Comparison of ENCODE assay signal across 22 mouse cellular contexts in the genomic region with DNA sequence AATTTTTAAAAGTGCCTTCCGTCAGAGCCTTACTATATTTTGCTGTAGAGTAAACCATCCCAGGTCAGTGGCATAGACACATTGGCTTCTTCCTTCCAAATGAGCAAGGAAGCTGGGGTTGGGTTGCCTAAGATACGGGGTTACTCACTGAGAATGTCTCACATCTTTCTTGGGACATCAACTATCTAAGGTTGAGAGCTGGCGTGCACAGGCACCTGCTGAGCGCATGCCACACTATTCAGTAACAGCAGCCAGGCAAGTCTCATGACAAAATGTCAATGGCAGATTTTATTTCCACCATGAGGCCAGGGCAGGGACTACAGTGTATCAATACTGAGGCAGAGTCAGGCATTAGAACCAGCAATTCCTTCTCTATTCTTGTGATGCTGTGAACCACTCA.
DNase-seq lines count a peak whose midpoint lies in the region; ATAC-seq and TF ChIP-seq lines count a peak whose summit lies in the region.
"Had no signal": no experiment of that assay in that cellular context is flagged by ENCODE, and none has a peak within 500 bp of the region (broad histone marks: within the 10 kb centered on the region; RNA-seq: fewer than 3 reads in every experiment).

No protein-coding gene starts in this region.

- H3K9ac ChIP-seq in heart, embryonic 12.5 days: no peak overlapping the region
- H3K9ac ChIP-seq in midbrain, embryonic 11.5 days (ENCODE audit: low read length): no peak overlapping the region
- no peak overlapping the region for H3K9ac ChIP-seq in midbrain, embryonic 16.5 days (ENCODE audit: low read depth, low read length)
- no peak overlapping the region for H3K9ac ChIP-seq in ES-E14 (ENCODE audit: insufficient read depth, low read depth, low read length, poor library complexity, severe bottlenecking)

- DNase-seq in heart, adult 11 months: peak; percentile 61
- peak; percentile 64 for DNase-seq in midbrain, embryonic 11.5 days (ENCODE audit: low spot score, missing footprints)
- DNase-seq in ES-E14 (ENCODE audit: low read depth, low spot score): no peak
- DNase-seq in retina, postnatal 1 day: no peak
- DNase-seq: adrenal gland, adult 2 months; adrenal gland, adult 8-10 months; adrenal gland, postnatal 10 days; adrenal gland, postnatal 14 days; adrenal gland, postnatal 25 days; adrenal gland, postnatal 36 days; B cell, adult 2 months; cerebellum, adult 11 months; cerebellum, adult 11-12 months; cerebellum, adult 18-20 months; cerebellum, adult 2 months had no signal

- no peaks in the 10 kb centered on the region for H3K9me3 ChIP-seq in heart, embryonic 12.5 days (replicated peaks)
- no peaks in the 10 kb centered on the region for H3K9me3 ChIP-seq in midbrain, embryonic 11.5 days (ENCODE audit: control insufficient read depth, low read length)
- H3K9me3 ChIP-seq in midbrain, embryonic 16.5 days (replicated peaks; ENCODE audit: control insufficient read depth, low read length, poor library complexity, severe bottlenecking): no peaks in the 10 kb centered on the region
- no peaks in the 10 kb centered on the region for H3K9me3 ChIP-seq in ES-E14 (ENCODE audit: control insufficient read depth, insufficient read depth, low read depth, low read length)
- H3K9me3 ChIP-seq: G1E had no signal

- H3K27ac ChIP-seq in heart, embryonic 12.5 days (ENCODE audit: poor library complexity, severe bottlenecking): no peak overlapping the region
- H3K27ac ChIP-seq in midbrain, embryonic 11.5 days (ENCODE audit: low read depth, low read length): no peak overlapping the region
- H3K27ac ChIP-seq in midbrain, embryonic 16.5 days (ENCODE audit: low read length): no peak overlapping the region
- H3K27ac ChIP-seq in ES-E14 (ENCODE audit: insufficient read depth, low read depth, low read length, poor library complexity, severe bottlenecking): 0 out of 2 replicates have a peak overlapping the region, but pooled peaks have one; percentile 19

- no peaks in the 10 kb centered on the region for H3K27me3 ChIP-seq in heart, embryonic 12.5 days (replicated peaks)
- no peaks in the 10 kb centered on the region for H3K27me3 ChIP-seq in midbrain, embryonic 11.5 days (ENCODE audit: control insufficient read depth, insufficient read depth, low read length)
- H3K27me3 ChIP-seq in midbrain, embryonic 16.5 days (ENCODE audit: control insufficient read depth, insufficient read depth, low read depth, low read length): no peaks in the 10 kb centered on the region
- H3K27me3 ChIP-seq: CH12.LX, Patski had no signal

- H3K4me3 ChIP-seq in heart, embryonic 12.5 days: no peak overlapping the region
- no peak overlapping the region for H3K4me3 ChIP-seq in midbrain, embryonic 11.5 days (ENCODE audit: low read depth, low read length)
- no peak overlapping the region for H3K4me3 ChIP-seq in midbrain, embryonic 16.5 days (ENCODE audit: low read depth, low read length)
- H3K4me3 ChIP-seq in ES-E14 (ENCODE audit: insufficient read depth in 1 of 2, low read depth in 1 of 2, low read length in 2 of 2, poor library complexity in 1 of 2, severe bottlenecking in 1 of 2): no peak overlapping the region

- in situ Hi-C loops in ES-E14 (cut with MboI; ENCODE audit: low sequenced_read_pairs in 2 of 2, unreplicated experiment in 2 of 2): no loop called here

- no peaks in the 10 kb centered on the region for H3K4me1 ChIP-seq in heart, embryonic 12.5 days (replicated peaks)
- H3K4me1 ChIP-seq in midbrain, embryonic 11.5 days (ENCODE audit: control insufficient read depth, insufficient read depth, low read length): no peaks in the 10 kb centered on the region
- H3K4me1 ChIP-seq in midbrain, embryonic 16.5 days (ENCODE audit: control insufficient read depth, insufficient read depth, low read length): no peaks in the 10 kb centered on the region
- H3K4me1 ChIP-seq in ES-E14 (ENCODE audit: control insufficient read depth in 2 of 2, insufficient read depth in 2 of 2, low read length in 2 of 2, poor library complexity in 1 of 2): no peaks in the 10 kb centered on the region

- no peak overlapping the region for H3K4me2 ChIP-seq in heart, embryonic 12.5 days
- H3K4me2 ChIP-seq in midbrain, embryonic 11.5 days: no peak overlapping the region
- no peak overlapping the region for H3K4me2 ChIP-seq in midbrain, embryonic 16.5 days (ENCODE audit: low read length)

- no peak for ATAC-seq in heart, embryonic 12.5 days (ENCODE audit: insufficient number of reproducible peaks, low FRiP score)
- no peak for ATAC-seq in midbrain, embryonic 11.5 days (ENCODE audit: low FRiP score)
- no peak for ATAC-seq in midbrain, embryonic 16.5 days
- ATAC-seq: activated CD4-positive, CD25-positive, alpha-beta regulatory T cell, adult 4 months; CD4-positive, CD25-positive, alpha-beta regulatory T cell, adult 4 months; Patski had no signal

- WGBS in heart, embryonic 12.5 days: 82% methylated on average over 4 of the region's 4 CpGs
- WGBS in midbrain, embryonic 11.5 days: 87% methylated on average over 4 of the region's 4 CpGs
- 88% methylated on average over 4 of the region's 4 CpGs for WGBS in midbrain, embryonic 16.5 days

- no peaks in the 10 kb centered on the region for H3K36me3 ChIP-seq in heart, embryonic 12.5 days
- H3K36me3 ChIP-seq in midbrain, embryonic 11.5 days (ENCODE audit: control insufficient read depth, insufficient read depth, low read length): no peaks in the 10 kb centered on the region
- H3K36me3 ChIP-seq in midbrain, embryonic 16.5 days (ENCODE audit: control insufficient read depth, insufficient read depth, low read length): no peaks in the 10 kb centered on the region
- H3K36me3 ChIP-seq in ES-E14 (ENCODE audit: control insufficient read depth, insufficient read depth, low read length, poor library complexity, severe bottlenecking): no peaks in the 10 kb centered on the region
- H3K36me3 ChIP-seq: G1E had no signal

TF ChIP-seq in ES-E14, 5 proteins besides CTCF, POLR2A, EP300 and RAD21:
- TF ChIP-seq CHD2 (IDR thresholded peaks at IDR 0.05; ENCODE audit: low read depth, low read length): no peak
- no peak for TF ChIP-seq MAFK (IDR thresholded peaks at IDR 0.05; ENCODE audit: insufficient read depth, low read depth, low read length)
- TF ChIP-seq ZC3H11A (IDR thresholded peaks at IDR 0.05; ENCODE audit: borderline replicate concordance, low read depth, low read length): no peak
- TF ChIP-seq HCFC1 (IDR thresholded peaks at IDR 0.05; ENCODE audit: borderline replicate concordance, insufficient read depth, low read length): no peak
- TF ChIP-seq ZNF384 (IDR thresholded peaks at IDR 0.05; ENCODE audit: low read depth, low read length): no peak

Comparison
In these comparisons a context has a peak if more than half of its experiments do, and no peak if none do; other contexts are left out.
1. DNase-seq: peak in heart, adult 11 months (single experiment) and midbrain, embryonic 11.5 days (single experiment); none in ES-E14 (single experiment) and retina, postnatal 1 day (single experiment).